ENCODE assay signal across 15 mouse cellular contexts in genomic region chr17:64026485-64026884, GRCm38 (mm10).
A peak's percentile ranks its signal among the peaks of the same experiment; 100 is the strongest.
DNase-seq lines count a peak whose midpoint lies in the region; ATAC-seq and TF ChIP-seq lines count a peak whose summit lies in the region.
"Had no signal": no experiment of that assay in that cellular context is flagged by ENCODE, and none has a peak within 500 bp of the region (broad histone marks: within the 10 kb centered on the region; RNA-seq: fewer than 3 reads in every experiment).

No protein-coding gene starts in this region.

- H3K4me3 ChIP-seq in lung, postnatal 0 days (ENCODE audit: low read depth, low read length): no peak overlapping the region
- H3K4me3 ChIP-seq: forebrain, embryonic 15.5 days; heart, embryonic 13.5 days; kidney, embryonic 15.5 days; lung, embryonic 15.5 days; myocyte had no signal

- H3K9ac ChIP-seq in lung, postnatal 0 days (replicated peaks; ENCODE audit: low read depth): no peak overlapping the region
- H3K9ac ChIP-seq: forebrain, embryonic 15.5 days; heart, embryonic 13.5 days; kidney, embryonic 15.5 days; lung, embryonic 15.5 days had no signal

- H3K27me3 ChIP-seq in lung, postnatal 0 days (replicated peaks; ENCODE audit: insufficient read depth, low read length): no peaks in the 10 kb centered on the region
- H3K27me3 ChIP-seq: forebrain, embryonic 15.5 days; heart, embryonic 13.5 days; kidney, embryonic 15.5 days; lung, embryonic 15.5 days had no signal

- intact Hi-C loops in left cerebral cortex, postnatal 10 days (cut with DNase I): no loop called here

- no peak overlapping the region for H3K27ac ChIP-seq in lung, postnatal 0 days (ENCODE audit: low read length)
- H3K27ac ChIP-seq: forebrain, embryonic 15.5 days; heart, embryonic 13.5 days; kidney, embryonic 15.5 days; lung, embryonic 15.5 days had no signal

- H3K36me3 ChIP-seq in lung, postnatal 0 days (ENCODE audit: insufficient read depth, low read length): no peaks in the 10 kb centered on the region
- H3K36me3 ChIP-seq: forebrain, embryonic 15.5 days; heart, embryonic 13.5 days; kidney, embryonic 15.5 days; lung, embryonic 15.5 days had no signal

- no peak for TF ChIP-seq EP300 in lung, postnatal 0 days (IDR thresholded peaks at IDR 0.05)

- TF ChIP-seq CTCF in lung, postnatal 0 days (IDR thresholded peaks at IDR 0.05): peak; percentile 70

- peak; percentile 41; the same call in 1 of the 2 replicates for ATAC-seq in lung, postnatal 0 days
- ATAC-seq: forebrain, embryonic 15.5 days had no signal

- WGBS in lung, postnatal 0 days: 49% methylated on average over 2 of the region's 2 CpGs

- no peaks in the 10 kb centered on the region for H3K9me3 ChIP-seq in lung, postnatal 0 days (ENCODE audit: low read length)
- H3K9me3 ChIP-seq: forebrain, embryonic 15.5 days; heart, embryonic 13.5 days; kidney, embryonic 15.5 days; lung, embryonic 15.5 days had no signal

- H3K4me2 ChIP-seq in lung, postnatal 0 days (replicated peaks; ENCODE audit: low read depth, low read length): no peak overlapping the region
- H3K4me2 ChIP-seq: forebrain, embryonic 15.5 days; heart, embryonic 13.5 days; kidney, embryonic 15.5 days; lung, embryonic 15.5 days had no signal

- H3K4me1 ChIP-seq in lung, postnatal 0 days (ENCODE audit: insufficient read depth, low read depth, low read length): no peaks in the 10 kb centered on the region
- H3K4me1 ChIP-seq: forebrain, embryonic 15.5 days; lung, embryonic 15.5 days had no signal

- DNase-seq in embryo, embryonic 10 days (ENCODE audit: low spot score): peak; percentile 16
- no peak for DNase-seq in embryo, embryonic 11 days
- peak; percentile 2 for DNase-seq in kidney, adult 9 months
- DNase-seq in kidney, adult 8-10 months: no peak
- DNase-seq in NIH3T3 (ENCODE audit: low read depth): peak; percentile 49
- DNase-seq in lung, postnatal 0 days (ENCODE audit: low spot score): peak; percentile 7
- DNase-seq in T-cell, adult 2 months (ENCODE audit: low spot score): no peak
- no peak for DNase-seq in left cerebral cortex, postnatal 10 days (ENCODE audit: extremely low spot score in 1 of 2, low spot score in 2 of 2)
- DNase-seq: adrenal gland, adult 2 months; cerebellum, adult 11 months had no signal

Comparison
In these comparisons a context has a peak if more than half of its experiments do, and no peak if none do; other contexts are left out.
1. DNase-seq: peak in embryo, embryonic 10 days (single experiment), kidney, adult 9 months (single experiment), NIH3T3 (single experiment) and lung, postnatal 0 days (single experiment); none in embryo, embryonic 11 days (single experiment), kidney, adult 8-10 months (0 of 2), T-cell, adult 2 months (single experiment) and left cerebral cortex, postnatal 10 days (0 of 2).